Mouse (Mus musculus): Measurements from ENCODE around the gene Spic. TPM values are rescaled to one million over a fixed set of nuclear protein-coding genes. Genes with fewer than 3 reads are reported as not detected.

Spic gene
- total RNA-seq (2023; ENCODE audit: inconsistent age) = 7.3 to 12.8 TPM (median 10.6 TPM) in 4 replicates

DNA sequence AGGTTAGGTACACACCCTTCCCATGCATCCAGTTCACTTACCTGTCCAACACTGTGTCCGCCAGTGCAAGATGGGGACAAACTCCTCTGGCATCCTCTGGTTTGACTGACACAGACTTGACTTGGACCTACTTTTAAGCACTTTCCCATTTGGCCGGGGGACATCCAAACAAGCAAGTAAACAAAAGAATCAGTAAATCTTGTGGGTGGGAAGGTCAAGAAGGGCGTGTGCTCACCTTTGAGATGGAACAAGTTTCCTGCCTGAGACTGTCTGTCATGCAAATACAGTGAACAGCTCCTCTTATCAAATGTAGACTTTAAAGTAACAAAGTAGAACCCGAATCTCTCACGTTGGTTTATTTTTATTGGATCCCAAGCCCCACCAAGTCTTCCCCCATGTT is at the start of gene Spic:
Spic (minus strand) TSS at position 91 of the 400 bp plus-strand sequence.

DNA sequence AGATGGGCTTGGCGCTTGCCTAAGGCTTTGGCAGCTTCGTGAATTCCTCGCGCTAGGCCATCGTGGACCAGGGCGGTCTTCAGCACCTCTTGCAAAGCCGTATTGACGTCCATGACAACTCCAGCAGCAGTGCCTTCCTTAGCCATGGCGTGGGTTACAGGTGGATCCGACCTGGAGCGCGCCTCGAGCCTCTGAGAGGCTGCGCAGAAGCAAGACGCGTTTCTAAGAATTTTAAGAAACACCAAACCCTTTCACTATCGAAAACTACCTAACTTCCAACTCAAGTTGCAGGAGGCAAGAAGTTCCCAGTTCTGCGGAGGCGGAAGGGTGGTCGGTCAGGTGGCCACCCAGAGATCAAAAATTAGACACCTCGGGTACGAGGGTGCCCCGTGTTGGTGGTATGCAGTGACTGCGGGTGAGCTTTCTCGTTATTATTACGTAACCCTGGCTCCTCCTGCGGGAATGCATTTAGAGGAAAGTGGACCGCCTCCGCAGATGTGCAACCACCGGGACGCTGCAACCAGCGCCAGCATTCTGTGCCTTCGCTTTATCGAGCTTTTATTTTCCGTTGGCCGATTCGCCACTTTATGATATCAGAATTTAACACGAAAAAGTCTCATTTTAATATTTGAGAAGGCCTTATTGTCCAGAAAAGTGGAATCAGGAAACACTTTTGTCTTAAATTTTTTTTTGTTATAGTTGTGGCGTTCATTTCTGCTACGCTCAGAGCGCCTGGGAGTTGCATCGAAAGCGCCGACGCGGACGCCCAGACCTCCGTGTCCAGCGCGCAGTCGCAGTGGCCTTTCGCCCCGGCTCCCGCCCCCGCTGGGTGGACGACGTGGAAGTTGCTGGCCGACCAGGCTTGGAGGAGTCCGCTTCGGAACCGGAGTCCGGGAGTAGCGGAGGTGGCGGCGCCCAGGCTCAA is 46.0 kb upstream of the Spic start, which contains the start of gene Arl1:
Arl1 (plus strand) TSS at position 288 of the 925 bp plus-strand sequence.

Other genes starting within 250 kb of the Spic start
- gene Sycp3, start 225.4 kb downstream of the Spic start, total RNA-seq (2023; ENCODE audit: inconsistent age) = 1.2 TPM in 1 of 4 replicates, not detected in the others
- gene Chpt1, start 180.9 kb downstream of the Spic start, total RNA-seq (2023; ENCODE audit: inconsistent age) = 3.2 to 4.6 TPM (median 3.7 TPM) in 4 replicates
- gene Mybpc1, start 79.9 kb downstream of the Spic start, total RNA-seq (2023; ENCODE audit: inconsistent age) = 0.99 to 2.2 TPM (median 1.5 TPM) in 4 replicates
- 34.6 to 46.6 TPM (median 37.5 TPM) in 4 replicates for gene Arl1, start 45.8 kb upstream of the Spic start, total RNA-seq (2023; ENCODE audit: inconsistent age)
- gene Utp20, start 141.8 kb upstream of the Spic start, total RNA-seq (2023; ENCODE audit: inconsistent age) = 47.9 to 56.5 TPM (median 52.5 TPM) in 4 replicates
- gene Slc5a8, start 201.0 kb upstream of the Spic start, total RNA-seq (2023; ENCODE audit: inconsistent age) = not detected in 4 replicates